Mouse (Mus musculus) ES-E14 (cell line): ENCODE data around the gene Il10ra. TPM values are rescaled to one million over a fixed set of nuclear protein-coding genes. Genes with fewer than 3 reads are reported as not detected.

ENCODE experiments used
- DNase-seq: peaks from one replicate; pipeline ENCODE4 v3.0.0-alpha.2; 2013; ENCODE audit warnings: low read depth, low spot score
- H3K27ac ChIP-seq: 2 replicates; pipeline ENCODE4 v1.5.1; 2012; ENCODE audit warnings: low read depth, mild to moderate bottlenecking, low read length, moderate library complexity, mixed read lengths; ENCODE audit not compliant: poor library complexity, insufficient read depth, severe bottlenecking
- H3K36me3 ChIP-seq: 2 replicates; pipeline ENCODE4 v1.6.1; 2012; ENCODE audit warnings: mild to moderate bottlenecking, low read length, moderate library complexity, mixed read lengths; ENCODE audit not compliant: control insufficient read depth, poor library complexity, insufficient read depth, severe bottlenecking
- H3K4me1 ChIP-seq, 2 experiments: fragments of 150-350 bp in 1 of 2; sonication (generic) in 1 of 2; 2 replicates each; pipeline ENCODE4 v1.6.1; 2012; ENCODE audit warnings: low read length in 2 of 2, mild to moderate bottlenecking in 1 of 2, mixed read lengths in 1 of 2; ENCODE audit not compliant: control insufficient read depth in 2 of 2, insufficient read depth in 2 of 2, poor library complexity in 1 of 2
- H3K4me3 ChIP-seq, 2 experiments: fragments of 150-350 bp in 1 of 2; sonication (generic) in 1 of 2; 2 replicates each; pipeline ENCODE4 v1.5.1; 2012; ENCODE audit warnings: low read length in 2 of 2, low read depth in 1 of 2, mild to moderate bottlenecking in 1 of 2, mixed read lengths in 1 of 2; ENCODE audit not compliant: insufficient read depth in 1 of 2, poor library complexity in 1 of 2, severe bottlenecking in 1 of 2
- H3K9ac ChIP-seq: 2 replicates; pipeline ENCODE4 v1.6.1; 2012; ENCODE audit warnings: low read depth, mild to moderate bottlenecking, low read length, mixed read lengths; ENCODE audit not compliant: poor library complexity, insufficient read depth, severe bottlenecking
- H3K9me3 ChIP-seq: fragments of 150-350 bp; sonication (generic); 2 replicates; pipeline ENCODE4 v1.6.1; 2012; ENCODE audit warnings: low read depth, mild to moderate bottlenecking, low read length; ENCODE audit not compliant: control insufficient read depth, insufficient read depth
- CHD2 ChIP-seq: IDR thresholded peaks from 2 replicates; pipeline ENCODE4 v1.6.1; 2014; ENCODE audit warnings: mild to moderate bottlenecking, low read depth, low read length, inconsistent platforms
- HCFC1 ChIP-seq: IDR thresholded peaks from 2 replicates; pipeline ENCODE4 v1.6.1; 2012; ENCODE audit warnings: low read length, inconsistent platforms, borderline replicate concordance; ENCODE audit not compliant: insufficient read depth
- MAFK ChIP-seq: IDR thresholded peaks from 2 replicates; pipeline ENCODE4 v1.6.1; 2014; ENCODE audit warnings: mild to moderate bottlenecking, low read depth, low read length, inconsistent platforms; ENCODE audit not compliant: insufficient read depth
- ZC3H11A ChIP-seq: IDR thresholded peaks from 2 replicates; pipeline ENCODE4 v1.6.1; 2012; ENCODE audit warnings: low read depth, mild to moderate bottlenecking, inconsistent platforms, low read length, borderline replicate concordance
- ZNF384 ChIP-seq: IDR thresholded peaks from 2 replicates; pipeline ENCODE4 v1.6.1; 2012; ENCODE audit warnings: low read depth, low read length, inconsistent platforms
- in situ Hi-C, 2 experiments: fragments of 600-800 bp; cut with MboI; formaldehyde crosslinking; loops; one replicate each; pipeline ENCODE4 v1.15.1; 2025; ENCODE audit warnings: low sequenced_read_pairs in 2 of 2, inconsistent platforms in 1 of 2; ENCODE audit not compliant: unreplicated experiment in 2 of 2
- total RNA-seq: library from RNA; depleted of rRNA; stranded (reverse); fragments of 300-350 nt; gene quantifications from 2 replicates; pipeline ENCODE4 v1.2.3, GENCODE M21; 2012

Il10ra gene
- total RNA-seq, 1 experiment: 0.13 TPM

GRCm38 (mm10) chr9:45280059-45280458, 11.1 kb upstream of the Il10ra start:
- H3K4me1 ChIP-seq: no peaks in the 10 kb centered on the region
- H3K9me3 ChIP-seq: no peaks in the 10 kb centered on the region
- H3K9ac ChIP-seq: no peak overlapping the region
- H3K27ac ChIP-seq: no peak overlapping the region
- no peak overlapping the region for H3K4me3 ChIP-seq
- TF ChIP-seq HCFC1: no peak
- no peak for TF ChIP-seq ZNF384
- TF ChIP-seq ZC3H11A: no peak
- no peak for TF ChIP-seq CHD2
- TF ChIP-seq MAFK: no peak
- no peak for DNase-seq
- no peaks in the 10 kb centered on the region for H3K36me3 ChIP-seq
- in situ Hi-C loops: no loop called here

GRCm38 (mm10) chr9:45274635-45275034, 5.7 kb upstream of the Il10ra start:
- H3K9me3 ChIP-seq: no peaks in the 10 kb centered on the region
- in situ Hi-C loops: no loop called here
- no peak overlapping the region for H3K27ac ChIP-seq
- no peak overlapping the region for H3K9ac ChIP-seq
- no peaks in the 10 kb centered on the region for H3K4me1 ChIP-seq
- no peaks in the 10 kb centered on the region for H3K36me3 ChIP-seq
- no peak for DNase-seq
- no peak overlapping the region for H3K4me3 ChIP-seq
- TF ChIP-seq CHD2: no peak
- no peak for TF ChIP-seq ZNF384
- TF ChIP-seq ZC3H11A: no peak
- TF ChIP-seq MAFK: no peak
- TF ChIP-seq HCFC1: no peak

- in situ Hi-C loops: no loop called here
- no peak overlapping the region for H3K9ac ChIP-seq
- H3K4me3 ChIP-seq: no peak overlapping the region
- TF ChIP-seq MAFK: no peak
- TF ChIP-seq CHD2: no peak
- H3K27ac ChIP-seq: no peak overlapping the region
- no peaks in the 10 kb centered on the region for H3K4me1 ChIP-seq
- no peak for DNase-seq
- H3K36me3 ChIP-seq: no peaks in the 10 kb centered on the region
- H3K9me3 ChIP-seq: no peaks in the 10 kb centered on the region
Measured at GRCm38 (mm10) chr9:45274218-45274617, 5.3 kb upstream of the Il10ra start.

- no peak for TF ChIP-seq MAFK
- TF ChIP-seq HCFC1: no peak
- TF ChIP-seq CHD2: no peak
- no peak for TF ChIP-seq ZNF384
- no peak for TF ChIP-seq ZC3H11A
- Histone ChIP-seq H3K36me3 (no peaks in the 10 kb centered on the region), H3K4me3 (no peak overlapping the region), H3K9ac (no peak overlapping the region), H3K9me3 (no peaks in the 10 kb centered on the region), H3K27ac (no peak overlapping the region), H3K4me1 (no peaks in the 10 kb centered on the region; a peak in 1 of 4 replicates)
- no peak for DNase-seq
- in situ Hi-C loops: no loop called here
Measured at GRCm38 (mm10) chr9:45272213-45272612, 3.3 kb upstream of the Il10ra start.

- Histone ChIP-seq H3K9ac (no peak overlapping the region), H3K36me3 (no peaks in the 10 kb centered on the region), H3K27ac (no peak overlapping the region), H3K4me3 (no peak overlapping the region), H3K9me3 (no peaks in the 10 kb centered on the region), H3K4me1 (no peaks in the 10 kb centered on the region; a peak in 1 of 4 replicates)
- TF ChIP-seq ZC3H11A (no peak), ZNF384 (no peak), MAFK (no peak), HCFC1 (no peak), CHD2 (no peak)
- in situ Hi-C loops: no loop called here
- DNase-seq: no peak
Measured at GRCm38 (mm10) chr9:45268079-45268478, 870 bp downstream of the Il10ra start.
